Mouse (Mus musculus) midbrain, embryonic 16.5 days (tissue): ENCODE data around the gene Gpr153. TPM values are rescaled to one million over a fixed set of nuclear protein-coding genes. Genes with fewer than 3 reads are reported as not detected.

ENCODE experiments used
- ATAC-seq: fragments of 200-750 bp; cut with Nextera tagmentation; 2 replicates; pipeline ENCODE4 v1.8.0; 2017; ENCODE audit warnings: moderate TSS enrichment
- H3K27ac ChIP-seq: fragments of 300-500 bp; sonication (generic); 2 replicates; pipeline ENCODE4 v1.5.1; 2014; ENCODE audit warnings: mild to moderate bottlenecking, low read length, mixed read lengths
- H3K27me3 ChIP-seq: fragments of 300-500 bp; sonication (generic); 2 replicates; pipeline ENCODE4 v1.6.1; 2014; ENCODE audit warnings: low read depth, low read length, mixed read lengths; ENCODE audit not compliant: control insufficient read depth, insufficient read depth
- H3K36me3 ChIP-seq: fragments of 300-500 bp; sonication (generic); 2 replicates; pipeline ENCODE4 v1.6.1; 2014; ENCODE audit warnings: mild to moderate bottlenecking, low read length, moderate library complexity, mixed read lengths; ENCODE audit not compliant: control insufficient read depth, insufficient read depth
- H3K4me1 ChIP-seq: fragments of 300-500 bp; sonication (generic); 2 replicates; pipeline ENCODE4 v1.6.1; 2014; ENCODE audit warnings: mild to moderate bottlenecking, low read length, mixed read lengths; ENCODE audit not compliant: control insufficient read depth, insufficient read depth
- H3K4me2 ChIP-seq: fragments of 300-500 bp; sonication (generic); 2 replicates; pipeline ENCODE4 v1.6.1; 2014; ENCODE audit warnings: mild to moderate bottlenecking, low read length, mixed read lengths
- H3K4me3 ChIP-seq: fragments of 300-500 bp; sonication (generic); 2 replicates; pipeline ENCODE4 v1.5.1; 2014; ENCODE audit warnings: low read depth, mild to moderate bottlenecking, low read length, moderate library complexity, mixed read lengths
- H3K9ac ChIP-seq: fragments of 300-500 bp; sonication (generic); 2 replicates; pipeline ENCODE4 v1.6.1; 2014; ENCODE audit warnings: low read depth, low read length, mixed read lengths
- H3K9me3 ChIP-seq: fragments of 300-500 bp; sonication (generic); replicated peaks from 2 replicates; pipeline ENCODE4 v1.6.1; 2014; ENCODE audit warnings: mild to moderate bottlenecking, low read length, mixed read lengths; ENCODE audit not compliant: control insufficient read depth, poor library complexity, severe bottlenecking
- WGBS: fragments of 180-500 bp; shearing (Covaris S2); extraction: QIAGEN DNeasy Blood & Tissue Kit; methylation state at CpG from one replicate; pipeline ENCODE4 v1.1.7; 2014; 5-methylcytosine and 5-hydroxymethylcytosine counted together
- polyA plus RNA-seq: library from polyadenylated mRNA; unstranded; fragments of >200 nt; fragmentation: Nextera tagmentation; extraction: Ambion mirVana; gene quantifications from 2 replicates; pipeline ENCODE4 v1.2.1, GENCODE M21; 2015

Gpr153 gene
- polyA plus RNA-seq, 1 experiment from 2014 or later: 16.2 TPM

DNA sequence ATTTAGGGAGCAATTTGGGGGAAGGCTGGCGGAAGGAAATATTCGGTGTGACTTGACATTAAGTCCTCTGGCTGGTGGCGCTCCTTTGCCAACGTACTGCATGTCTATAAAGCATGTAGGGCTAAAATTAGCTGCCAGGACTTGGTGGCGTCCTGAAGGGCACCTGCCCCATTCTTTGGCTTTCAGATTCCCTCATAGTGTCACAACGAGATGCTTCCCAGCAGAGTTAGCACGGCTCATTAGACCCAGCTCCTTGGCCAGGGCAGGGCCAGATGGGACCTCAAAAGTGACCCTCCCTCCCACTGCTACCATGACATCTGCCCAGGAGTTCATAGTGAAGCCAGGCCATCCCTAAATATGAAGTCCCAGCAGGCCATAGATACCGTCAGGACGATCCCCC is 3.4 kb upstream of the Gpr153 start:
- no peak for ATAC-seq

DNA sequence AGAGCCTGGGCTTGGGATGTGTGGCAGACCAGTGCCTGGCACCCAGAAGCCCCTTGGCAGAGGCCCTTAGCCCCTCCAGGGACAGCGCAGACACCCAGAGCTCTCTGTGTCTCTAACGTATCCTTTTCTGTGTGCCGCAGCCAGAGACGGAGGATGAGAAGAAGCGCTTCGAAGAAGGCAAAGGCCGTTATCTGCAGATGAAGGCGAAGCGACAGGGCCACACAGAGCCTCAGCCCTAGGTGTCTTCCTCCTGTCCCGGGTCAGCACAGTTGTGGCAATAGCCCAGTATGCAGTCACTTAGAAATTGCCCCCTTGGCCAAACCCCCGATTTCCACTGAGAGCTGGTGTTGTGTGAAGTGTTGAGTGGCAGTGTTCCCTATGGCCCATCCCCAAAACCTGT is 2.7 kb upstream of the Gpr153 start:
- Histone ChIP-seq H3K4me2 (no peak overlapping the region), H3K9me3 (no peaks in the 10 kb centered on the region), H3K4me1 (peaks cover 11% of the 10 kb centered on the region; the same call in 1 of the 2 replicates), H3K27ac (no peak overlapping the region), H3K27me3 (peaks cover 10% of the 10 kb centered on the region), H3K9ac (no peak overlapping the region), H3K36me3 (peaks cover 9% of the 10 kb centered on the region; the same call in 1 of the 2 replicates), H3K4me3 (no peak overlapping the region)
- 87% methylated on average over 11 of the region's 11 CpGs for WGBS
- no peak for ATAC-seq

More for the DNA sequence above, 3.4 kb upstream of the Gpr153 start:
- Histone ChIP-seq H3K36me3 (peaks cover 9% of the 10 kb centered on the region; the same call in 1 of the 2 replicates), H3K4me1 (peaks cover 8% of the 10 kb centered on the region; the same call in 1 of the 2 replicates), H3K4me3 (no peak overlapping the region), H3K9ac (no peak overlapping the region), H3K27ac (no peak overlapping the region), H3K27me3 (peaks cover 6% of the 10 kb centered on the region), H3K4me2 (no peak overlapping the region), H3K9me3 (no peaks in the 10 kb centered on the region)
- WGBS: 75% methylated on average over 9 of the region's 9 CpGs

DNA sequence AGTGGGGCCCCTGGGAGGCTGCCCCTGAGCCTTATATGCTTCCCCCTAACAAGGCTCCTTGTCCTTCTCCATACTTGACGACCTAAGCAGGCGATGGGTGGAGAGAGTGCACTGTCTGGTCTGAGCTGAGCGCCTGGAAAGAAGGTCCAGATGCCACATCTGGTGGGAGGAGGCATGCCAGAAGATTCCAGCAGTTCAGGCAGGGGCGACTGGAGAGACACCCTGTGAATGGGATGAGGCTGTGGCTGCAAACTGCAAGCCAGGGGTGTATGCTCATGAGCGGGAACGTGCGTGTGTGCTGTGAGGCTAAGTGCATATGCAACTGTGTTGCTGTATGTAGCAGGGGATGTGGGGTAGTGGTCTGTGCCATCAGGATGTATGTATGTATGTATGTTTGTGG is 2.0 kb upstream of the Gpr153 start:
- WGBS: 76% methylated on average over 7 of the region's 7 CpGs
- peaks cover 9% of the 10 kb centered on the region; the same call in 1 of the 2 replicates for H3K36me3 ChIP-seq
- no peak overlapping the region for H3K4me2 ChIP-seq
- H3K27ac ChIP-seq: no peak overlapping the region
- ATAC-seq: no peak
- no peaks in the 10 kb centered on the region for H3K9me3 ChIP-seq
- no peak overlapping the region for H3K4me3 ChIP-seq
- no peak overlapping the region for H3K9ac ChIP-seq
- H3K27me3 ChIP-seq: peaks cover 12% of the 10 kb centered on the region
- H3K4me1 ChIP-seq: peaks cover 11% of the 10 kb centered on the region; the same call in 1 of the 2 replicates

DNA sequence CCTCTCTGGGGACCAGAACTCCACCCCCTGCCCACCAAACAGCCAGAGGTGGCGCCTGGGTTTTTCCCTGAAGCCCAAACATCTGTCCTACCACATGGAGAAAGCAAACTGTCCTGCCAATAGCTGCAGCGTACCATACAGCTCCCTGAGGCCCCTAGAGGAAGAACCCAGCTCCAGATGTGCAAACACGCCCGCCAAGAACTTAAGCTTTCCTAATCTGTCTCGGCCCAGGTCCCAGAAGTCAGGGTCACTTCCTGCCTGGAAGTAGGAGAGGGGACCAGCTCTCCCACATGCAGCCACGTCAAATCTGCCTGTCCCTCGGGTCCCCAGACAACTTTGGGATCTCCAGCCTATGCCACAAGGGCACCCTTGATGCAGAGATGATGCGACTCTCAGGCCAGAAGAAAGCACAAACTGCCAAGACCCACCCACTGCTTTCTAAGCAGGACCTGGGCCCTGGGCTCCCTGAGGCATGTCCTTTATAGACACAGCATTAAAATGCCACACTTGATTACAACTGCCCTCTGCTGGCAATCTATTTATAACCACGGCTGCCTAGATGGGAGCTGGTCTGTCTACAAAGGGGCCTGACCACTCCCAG is 1.5 kb upstream of the Gpr153 start:
- Histone ChIP-seq H3K9me3 (no peaks in the 10 kb centered on the region), H3K9ac (0 out of 2 replicates have a peak overlapping the region, but pooled peaks have one; percentile 12), H3K4me1 (peaks cover 11% of the 10 kb centered on the region; the same call in 1 of the 2 replicates), H3K27ac (0 out of 2 replicates have a peak overlapping the region, but pooled peaks have one; percentile 5), H3K4me3 (no peak overlapping the region), H3K27me3 (peaks cover 12% of the 10 kb centered on the region), H3K4me2 (no peak overlapping the region), H3K36me3 (peaks cover 9% of the 10 kb centered on the region; the same call in 1 of the 2 replicates)
- WGBS: 30% methylated on average over 9 of the region's 9 CpGs
- ATAC-seq: no peak

DNA sequence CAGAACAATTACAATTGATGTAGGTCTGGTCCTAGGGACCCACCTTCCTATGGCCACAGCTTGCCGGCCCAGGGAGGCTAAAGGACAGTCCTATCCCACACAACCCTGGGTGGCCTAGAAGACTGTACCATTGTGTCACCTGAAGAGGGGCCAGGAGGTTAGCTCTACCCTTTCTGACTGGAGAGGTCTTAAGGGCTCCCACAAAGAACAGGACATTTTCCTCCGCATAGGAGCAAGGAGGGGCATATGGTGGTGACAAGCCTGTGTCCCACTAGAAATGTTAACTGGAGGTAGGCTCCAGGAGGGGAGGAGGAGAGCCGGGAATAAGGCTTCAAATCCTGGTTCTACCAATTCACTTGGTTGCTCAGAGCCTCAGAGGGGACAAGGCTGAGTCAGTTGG is 841 bp upstream of the Gpr153 start:
- Histone ChIP-seq H3K4me3 (peak overlapping the region; percentile 71), H3K27ac (peak overlapping the region; percentile 74), H3K36me3 (peaks cover 6% of the 10 kb centered on the region; the same call in 1 of the 2 replicates), H3K4me1 (peaks cover 11% of the 10 kb centered on the region; the same call in 1 of the 2 replicates), H3K27me3 (peaks cover 12% of the 10 kb centered on the region), H3K9me3 (no peaks in the 10 kb centered on the region), H3K9ac (peak overlapping the region; percentile 87; the same call in 1 of the 2 replicates), H3K4me2 (peak overlapping the region; percentile 88)
- 26% methylated on average over 3 of the region's 3 CpGs for WGBS
- ATAC-seq: peak; percentile 19; the same call in 1 of the 2 replicates

DNA sequence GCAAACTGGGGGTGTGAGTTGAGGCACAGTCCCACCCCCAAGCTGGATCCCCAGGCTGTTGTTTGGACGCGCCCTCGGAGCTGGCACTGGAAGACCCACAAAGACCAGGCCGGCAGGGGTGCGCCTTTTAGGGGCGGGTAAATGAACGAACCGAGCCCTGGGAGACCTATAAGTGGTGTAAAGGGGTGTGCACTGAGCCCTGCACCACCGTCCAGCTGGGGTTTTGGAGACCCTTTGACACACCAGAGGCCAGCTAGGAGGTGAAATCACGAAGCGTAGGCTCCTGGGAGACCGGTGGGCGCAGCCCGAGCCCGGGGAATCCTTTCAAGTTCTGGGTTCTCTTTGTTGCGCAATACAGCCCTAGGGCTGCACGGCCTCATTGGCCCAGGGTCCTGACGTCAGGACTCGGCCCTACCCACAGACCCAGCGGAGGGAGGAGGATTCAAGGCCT is 674 bp downstream of the Gpr153 start:
- Histone ChIP-seq H3K4me3 (peak overlapping the region; percentile 71), H3K9me3 (no peaks in the 10 kb centered on the region), H3K36me3 (peaks cover 5% of the 10 kb centered on the region; the same call in 1 of the 2 replicates), H3K4me1 (peaks cover 11% of the 10 kb centered on the region; the same call in 1 of the 2 replicates), H3K4me2 (peak overlapping the region; percentile 88), H3K27me3 (peaks cover 16% of the 10 kb centered on the region), H3K27ac (peak overlapping the region; percentile 74), H3K9ac (peak overlapping the region; percentile 87)
- peak; percentile 49; the same call in 1 of the 2 replicates for ATAC-seq
- 2% methylated on average over 20 of the region's 20 CpGs for WGBS

DNA sequence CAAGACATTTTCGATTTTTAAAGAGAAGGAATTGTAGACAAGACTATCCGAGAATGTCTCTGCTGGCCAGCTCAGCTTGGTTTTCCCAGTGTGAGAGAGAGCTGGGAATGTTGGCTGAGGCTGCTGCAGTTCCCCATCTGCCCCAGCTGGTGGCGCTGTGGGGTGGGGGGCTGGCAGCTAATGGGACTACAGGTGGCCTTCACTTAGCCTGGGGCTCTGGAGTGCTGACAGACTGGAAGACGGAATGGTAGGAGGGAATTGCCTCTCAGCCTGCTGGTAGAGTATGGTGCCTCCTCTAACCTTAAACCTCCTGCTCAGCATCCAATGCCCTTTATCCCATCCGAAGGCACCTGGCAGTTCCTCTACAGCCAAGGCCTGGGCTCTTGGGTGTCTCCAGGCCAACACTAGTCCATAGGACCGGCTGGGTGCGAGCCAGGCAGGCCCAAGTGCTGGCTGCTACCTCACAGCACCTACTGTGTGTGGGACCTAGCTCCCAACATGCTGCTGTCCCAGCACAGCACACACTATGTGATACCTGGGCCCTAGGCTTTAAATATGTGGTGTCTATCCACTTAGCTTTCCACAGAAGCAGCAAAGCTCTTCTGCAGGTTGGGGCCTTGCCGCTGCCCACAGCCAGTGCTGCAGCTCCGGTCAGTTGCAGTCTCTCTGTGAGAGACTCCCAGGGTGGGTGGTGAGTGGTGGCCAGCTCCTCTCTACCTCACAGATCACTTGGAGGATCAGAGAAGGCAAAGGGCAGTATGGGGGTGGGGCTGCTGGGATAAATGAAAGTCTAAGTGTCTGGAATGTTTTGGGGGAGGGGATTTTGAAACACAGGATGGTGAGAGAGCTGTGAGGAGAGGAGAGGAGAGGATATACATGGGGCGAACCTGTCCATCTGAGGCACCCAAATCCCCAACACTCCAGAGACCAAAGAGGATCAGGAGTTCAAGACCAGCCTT is 2.6 kb downstream of the Gpr153 start:
- H3K9me3 ChIP-seq: no peaks in the 10 kb centered on the region
- H3K4me3 ChIP-seq: no peak overlapping the region
- no peak overlapping the region for H3K9ac ChIP-seq
- ATAC-seq: no peak
- H3K27ac ChIP-seq: no peak overlapping the region
- WGBS: 58% methylated on average over 10 of the region's 10 CpGs
- no peak overlapping the region for H3K4me2 ChIP-seq
- peaks cover 33% of the 10 kb centered on the region for H3K27me3 ChIP-seq
- peaks cover 11% of the 10 kb centered on the region; the same call in 1 of the 2 replicates for H3K4me1 ChIP-seq
- H3K36me3 ChIP-seq: peaks cover 7% of the 10 kb centered on the region; the same call in 1 of the 2 replicates

DNA sequence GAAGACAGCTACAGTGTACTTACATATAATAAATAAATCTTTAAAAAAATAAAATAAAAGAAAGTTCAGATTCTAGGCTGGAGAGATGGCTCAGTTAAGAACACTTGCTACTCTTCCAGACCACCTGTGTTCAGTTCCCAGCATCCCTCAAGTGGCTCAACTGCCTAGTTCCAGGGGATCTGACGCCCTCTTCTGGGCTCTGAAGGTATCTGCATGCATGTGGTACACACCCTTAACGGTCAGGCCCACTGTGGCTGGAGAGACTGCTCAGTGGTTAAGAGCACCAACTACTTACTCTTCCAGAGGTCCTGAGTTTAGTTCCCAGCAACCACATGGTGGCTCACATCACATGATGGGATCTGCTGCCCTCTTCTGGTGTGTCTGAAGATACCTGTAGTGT is 3.9 kb downstream of the Gpr153 start:
- peaks cover 3% of the 10 kb centered on the region; the same call in 1 of the 2 replicates for H3K36me3 ChIP-seq
- no peak overlapping the region for H3K9ac ChIP-seq
- H3K4me1 ChIP-seq: peaks cover 11% of the 10 kb centered on the region; the same call in 1 of the 2 replicates
- H3K9me3 ChIP-seq: no peaks in the 10 kb centered on the region
- H3K4me2 ChIP-seq: no peak overlapping the region
- 79% methylated on average over 2 of the region's 2 CpGs for WGBS
- peaks cover 45% of the 10 kb centered on the region for H3K27me3 ChIP-seq
- H3K4me3 ChIP-seq: no peak overlapping the region
- no peak for ATAC-seq
- no peak overlapping the region for H3K27ac ChIP-seq
